ENCODE assay signal across 15 mouse cellular contexts in the genomic region with DNA sequence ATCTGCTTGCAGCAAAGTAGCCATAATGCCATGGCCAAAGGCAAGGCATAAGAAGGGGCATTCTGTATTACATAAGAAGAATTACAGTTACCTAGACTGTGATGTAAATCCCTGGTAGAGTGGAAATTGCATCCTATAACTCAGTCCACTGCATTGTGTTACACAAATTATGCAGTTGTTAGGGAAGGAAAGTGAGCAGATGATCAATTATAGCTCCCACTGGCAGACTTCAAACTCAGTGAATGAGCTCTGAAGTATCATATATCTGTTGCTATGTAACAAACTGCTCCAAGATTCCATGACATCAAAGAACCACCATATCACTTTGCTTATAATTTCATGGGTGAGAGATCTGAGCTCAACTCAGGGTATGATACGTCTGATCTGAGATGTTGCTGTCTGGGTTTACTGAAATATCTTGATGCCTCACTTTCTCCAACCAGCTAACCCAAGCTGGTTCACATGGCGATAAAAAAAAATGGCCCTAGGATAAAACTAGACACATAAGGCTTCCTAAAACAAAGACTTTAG.
"Had no signal": no experiment of that assay in that cellular context is flagged by ENCODE, and none has a peak within 500 bp of the region (broad histone marks: within the 10 kb centered on the region; RNA-seq: fewer than 3 reads in every experiment).

No protein-coding gene starts in this region.

- H3K9ac ChIP-seq: intestine, embryonic 15.5 days; liver, embryonic 13.5 days had no signal

- ATAC-seq: intestine, embryonic 15.5 days had no signal

- H3K4me2 ChIP-seq: intestine, embryonic 15.5 days; liver, embryonic 13.5 days; midbrain, embryonic 11.5 days had no signal

- DNase-seq: kidney, adult 18-20 months; kidney, adult 9 months; layer of hippocampus, adult 9-11 months; liver; liver, embryonic 13.5 days; lung, adult 2 months; lung, postnatal 14 days; lung, postnatal 4 days; midbrain, embryonic 14.5 days; thymus, adult 18-20 months; thymus, postnatal 14 days; thymus, postnatal 4 days had no signal

- H3K27me3 ChIP-seq: intestine, embryonic 15.5 days; liver, embryonic 13.5 days had no signal

- H3K4me1 ChIP-seq: intestine, embryonic 15.5 days; liver, embryonic 13.5 days had no signal

- H3K4me3 ChIP-seq: intestine, embryonic 15.5 days; layer of hippocampus, adult 2 months; liver, embryonic 13.5 days had no signal

- H3K36me3 ChIP-seq: intestine, embryonic 15.5 days; liver, embryonic 13.5 days had no signal

- H3K9me3 ChIP-seq: intestine, embryonic 15.5 days; liver, embryonic 13.5 days had no signal

- H3K27ac ChIP-seq: intestine, embryonic 15.5 days; liver, embryonic 13.5 days had no signal
